Mouse (Mus musculus) frontal cortex, adult (tissue): Measurements from ENCODE around the gene Gbp7.
"Not testable (repeated sequence)": the region's sequence is repeated elsewhere in the genome, so short reads cannot be mapped to it uniquely, and the experiment has no call there.

Experiments
- ATAC-seq: cut with Nextera tagmentation; 2 replicates; pipeline ENCODE4 v1.9.2; 2017; ENCODE audit warnings: mild to moderate bottlenecking, moderate library complexity, mixed read lengths; ENCODE audit not compliant: low TSS enrichment

The Gbp7 gene

DNA sequence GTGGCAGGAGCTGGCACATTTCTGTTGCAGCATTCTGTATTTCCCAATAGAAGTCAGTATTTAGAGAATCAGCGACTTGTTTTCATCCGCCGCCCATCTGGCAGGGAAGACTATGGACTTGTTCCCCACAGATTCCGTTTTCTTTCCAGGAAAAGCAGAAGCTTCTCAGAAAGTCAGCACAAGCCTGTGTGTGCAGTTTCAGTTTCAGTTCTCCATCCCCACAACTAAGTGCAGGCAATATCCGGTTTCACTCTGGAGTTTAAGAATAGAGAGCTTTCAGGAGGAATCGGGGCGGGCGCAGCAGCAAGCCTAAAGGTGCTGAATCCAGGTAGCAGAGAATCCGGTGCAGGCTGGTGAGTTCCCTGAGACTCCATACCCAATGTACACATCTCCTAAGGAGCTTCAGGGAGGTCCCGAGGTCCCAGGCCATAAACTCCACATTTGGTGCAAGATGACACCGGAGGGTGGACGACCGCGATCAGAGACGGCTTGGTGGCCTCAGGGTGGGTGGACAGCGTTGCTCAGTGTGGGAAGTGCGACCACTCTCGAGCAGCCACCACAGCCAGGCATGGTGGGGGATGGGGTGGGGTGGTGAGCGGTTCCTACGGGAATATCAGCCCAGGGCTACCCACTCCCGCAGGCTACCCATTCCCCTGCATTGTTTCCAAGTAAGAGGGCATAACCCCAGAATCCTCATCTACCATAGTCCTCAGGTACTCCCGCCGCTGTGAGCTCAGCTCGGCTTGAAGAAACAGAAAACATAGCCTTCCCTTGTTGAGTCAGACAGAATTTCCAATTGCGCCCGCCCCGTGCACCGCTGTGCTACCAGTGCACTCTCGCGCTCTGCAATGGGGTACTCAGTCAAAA, at the start of gene Gbp7:
Gene Gbp7 (plus strand): TSS at position 256 of the 867 bp plus-strand sequence.
- peak; percentile 92 for ATAC-seq

- peak; percentile 99 for ATAC-seq
These were observed 39.7 kb upstream of the Gbp7 start for GRCm38 (mm10) chr3:142490465-142490864.

DNA sequence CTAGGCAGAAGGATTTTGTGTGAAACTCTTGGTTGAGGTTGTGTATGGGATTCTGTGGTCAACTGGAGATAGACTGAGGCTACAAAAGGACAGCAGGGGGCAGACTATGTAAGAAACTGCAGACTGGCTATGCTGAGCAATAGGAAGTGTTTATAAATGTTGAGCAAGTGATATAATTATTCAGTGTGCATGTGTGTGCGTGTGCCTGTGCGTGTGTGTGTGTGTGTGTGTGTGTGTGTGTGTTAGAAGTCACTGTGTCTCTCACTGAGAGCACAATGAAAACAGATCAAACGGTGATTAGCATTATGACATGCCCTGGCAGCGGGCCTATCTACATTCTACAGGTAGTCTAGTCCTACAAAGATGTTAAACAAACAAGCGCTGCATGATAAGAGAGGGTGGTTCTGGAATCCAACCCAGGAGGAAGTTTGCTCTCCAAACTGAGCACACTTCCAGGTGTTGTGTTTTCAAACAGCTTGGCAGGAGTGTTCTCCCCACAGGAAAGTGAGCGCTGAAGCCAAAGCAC, 36.5 kb upstream of the Gbp7 start, which contains the start of gene Gbp5:
Gene Gbp5 (plus strand): TSS at position 443 of the 526 bp plus-strand sequence.
- no peak for ATAC-seq

DNA sequence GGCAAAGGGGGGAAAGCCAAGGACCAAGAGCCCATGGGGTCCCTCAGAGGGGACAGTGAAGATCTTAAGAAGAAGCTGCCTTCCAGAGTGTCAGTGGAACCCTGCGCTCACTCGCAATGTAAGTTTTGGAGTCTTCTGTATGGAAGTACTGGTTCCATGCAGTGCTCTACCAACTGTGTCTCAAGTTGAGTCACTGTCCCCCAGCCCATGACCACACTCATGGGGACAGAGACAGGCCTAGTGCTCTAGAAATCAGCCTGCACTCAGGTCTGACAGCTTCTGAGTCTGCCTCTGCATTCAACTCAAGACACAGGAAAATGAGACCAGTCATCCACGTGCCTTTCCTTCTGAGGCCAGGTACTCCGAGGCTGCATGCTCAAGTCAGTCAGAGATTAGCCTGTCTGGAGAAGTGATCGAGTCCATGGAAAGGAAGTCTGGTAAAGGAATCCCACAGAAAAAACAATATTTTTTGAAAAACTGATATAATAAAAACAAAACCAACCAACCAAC, 34.9 kb upstream of the Gbp7 start:
- ATAC-seq, result no peak

- ATAC-seq, result peak; percentile 51
These were observed 33.7 kb upstream of the Gbp7 start for GRCm38 (mm10) chr3:142496113-142497101.

- peak; percentile 60 for ATAC-seq
These were observed 32.9 kb upstream of the Gbp7 start for GRCm38 (mm10) chr3:142497123-142497841.

DNA sequence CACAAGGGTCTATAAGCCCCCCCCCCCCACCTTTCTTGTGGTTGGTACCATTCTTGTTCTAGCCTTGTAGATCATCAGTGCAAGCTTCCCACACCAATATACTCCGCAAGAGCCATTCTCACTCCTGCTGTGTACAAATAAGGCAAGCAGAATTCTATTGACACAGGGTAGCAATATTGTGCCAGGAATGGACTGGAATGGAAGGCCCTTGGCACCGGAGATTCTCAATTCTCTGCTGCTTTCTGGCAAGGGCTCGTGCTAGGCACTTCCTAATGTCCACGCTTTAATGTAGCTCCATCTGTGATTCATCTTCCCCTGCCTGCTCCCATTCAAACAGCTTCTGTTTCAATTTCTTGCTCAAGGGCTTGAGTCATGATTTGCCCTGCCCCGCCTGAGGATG, 31.2 kb upstream of the Gbp7 start:
- no peak for ATAC-seq

DNA sequence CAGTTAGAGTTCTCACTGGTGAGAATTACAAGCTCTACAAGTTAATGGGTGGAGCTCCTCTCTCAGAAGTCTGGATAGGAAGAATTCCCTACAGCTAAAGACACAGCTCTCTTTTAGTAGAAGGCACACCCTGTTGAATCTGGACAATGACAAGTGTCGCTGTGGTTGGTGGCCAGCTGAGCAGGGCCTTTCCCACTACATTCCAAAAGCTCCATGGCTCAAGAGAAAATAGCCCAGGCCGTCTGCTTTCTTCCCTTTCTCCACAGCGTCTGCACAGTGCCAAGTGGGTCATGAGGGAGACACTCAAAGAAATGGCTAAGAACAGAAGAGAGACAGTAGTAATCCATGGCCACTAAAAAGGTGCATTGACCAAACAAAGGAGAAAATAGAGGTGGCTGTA, 2.0 kb upstream of the Gbp7 start:
- ATAC-seq, result no peak

DNA sequence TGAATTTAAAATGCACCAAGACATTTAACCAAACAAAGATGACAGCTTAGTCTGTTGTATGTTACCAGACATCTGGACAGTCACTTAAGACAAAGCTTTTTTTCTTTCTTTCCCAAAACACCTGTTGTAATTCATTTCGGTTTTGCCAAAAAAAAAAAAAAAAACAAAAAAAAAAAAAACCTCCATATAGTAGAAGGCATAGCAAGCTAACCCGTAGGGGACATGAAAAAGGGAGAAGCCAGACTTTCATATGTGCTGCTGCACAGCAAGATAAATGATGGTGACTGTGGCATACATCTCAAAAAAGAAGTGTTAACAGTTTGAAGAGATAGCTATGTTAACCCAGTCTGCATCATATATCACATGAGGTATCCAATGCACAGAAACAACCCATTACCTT, 545 bp upstream of the Gbp7 start:
- peak; percentile 49 for ATAC-seq

- ATAC-seq, result no peak
These were observed 1.5 kb downstream of the Gbp7 start for GRCm38 (mm10) chr3:142531595-142531994.

DNA sequence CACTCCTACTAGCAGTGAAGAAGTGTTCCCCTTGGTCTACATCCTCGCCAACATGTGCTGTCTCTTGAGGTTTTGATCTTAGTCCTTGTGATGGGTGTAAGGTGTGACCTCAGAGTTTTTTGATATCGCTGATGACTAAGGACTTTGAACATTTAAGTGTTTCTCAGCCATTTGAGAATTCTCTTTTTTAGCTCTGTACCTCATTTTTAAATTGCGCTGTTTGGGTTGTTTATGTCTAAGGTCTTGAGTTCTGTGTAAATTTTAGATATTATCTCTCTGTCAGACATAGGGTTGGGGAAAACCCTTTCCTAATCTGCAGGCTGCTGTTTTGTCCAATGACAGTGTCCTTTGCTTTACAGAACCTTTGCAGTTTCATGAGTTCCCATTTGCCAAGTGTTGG, 3.0 kb downstream of the Gbp7 start:
- no peak for ATAC-seq

- ATAC-seq, result no peak
These were observed 5.5 kb downstream of the Gbp7 start for GRCm38 (mm10) chr3:142535667-142536066.

DNA sequence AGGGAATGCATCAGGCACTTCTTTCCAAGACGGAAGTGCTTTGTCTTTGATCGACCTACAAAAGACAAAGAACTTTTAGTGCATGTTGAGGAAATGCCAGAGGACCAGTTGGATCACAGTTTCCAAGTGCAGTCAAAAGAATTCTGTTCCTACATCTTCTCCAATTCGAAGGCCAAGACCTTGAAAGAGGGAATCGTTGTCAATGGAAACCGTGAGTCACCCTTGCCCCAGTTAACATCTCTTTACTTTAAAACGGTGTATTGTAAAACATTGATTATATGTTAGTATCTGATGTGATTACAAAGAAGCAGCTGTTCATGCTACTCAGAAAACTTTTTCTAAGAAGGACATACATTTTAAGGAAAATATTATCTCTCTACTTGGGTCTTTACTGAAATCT, 11.2 kb downstream of the Gbp7 start:
- ATAC-seq, result no peak

GRCm38 (mm10) chr3:142542776-142543175, 12.6 kb downstream of the Gbp7 start:
- ATAC-seq, result not testable (repeated sequence)

DNA sequence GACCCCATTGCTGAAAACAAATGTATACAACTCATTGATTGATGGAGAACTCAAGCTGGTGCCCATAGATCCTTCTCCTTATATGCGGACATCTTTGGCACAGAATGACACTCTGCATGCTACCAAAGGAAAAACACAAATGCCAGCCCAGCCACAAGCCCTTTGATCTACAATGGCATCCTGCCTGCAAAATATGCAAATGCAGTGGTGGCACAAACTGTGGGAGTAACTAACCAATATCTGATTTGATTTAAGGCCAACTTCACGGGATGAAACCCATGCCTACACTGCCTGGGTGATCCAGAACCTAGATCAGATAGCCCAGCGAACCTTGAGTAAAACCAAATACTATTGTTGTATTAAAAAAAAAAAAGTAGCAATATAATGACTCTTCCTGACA, 16.5 kb downstream of the Gbp7 start:
- ATAC-seq, result no peak

DNA sequence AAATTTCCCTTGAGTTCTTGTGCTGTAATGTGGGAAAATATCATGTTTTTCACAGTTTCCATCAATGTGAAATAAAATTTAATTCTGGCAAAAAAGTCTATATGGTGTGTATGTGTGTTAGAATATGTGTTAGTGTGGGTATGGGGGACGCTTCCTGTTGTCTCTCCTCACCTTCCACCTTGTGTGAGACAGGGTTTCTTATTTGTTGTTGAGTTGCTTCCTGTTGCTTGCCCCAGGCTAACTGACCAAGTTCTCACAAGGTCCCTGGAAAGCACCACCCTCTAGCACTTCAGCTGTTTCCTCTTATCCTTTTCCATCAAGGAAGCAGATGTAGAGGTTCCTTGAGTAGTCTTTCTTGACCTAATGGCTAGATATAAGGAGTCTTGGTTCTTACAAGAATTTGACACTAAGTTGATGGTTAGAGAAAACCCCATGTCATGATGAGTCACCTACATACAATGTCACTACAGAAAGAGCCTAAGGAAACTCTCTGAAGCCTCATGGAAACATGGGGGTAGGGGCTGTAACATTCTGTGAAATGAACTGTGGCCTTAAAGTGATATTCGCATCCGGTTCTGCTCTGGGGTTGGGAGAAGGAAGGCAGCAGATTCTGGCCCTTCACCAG, 20.0 kb downstream of the Gbp7 start:
- no peak for ATAC-seq

- no peak for ATAC-seq
These were observed 24.5 kb downstream of the Gbp7 start for GRCm38 (mm10) chr3:142554601-142555000.

DNA sequence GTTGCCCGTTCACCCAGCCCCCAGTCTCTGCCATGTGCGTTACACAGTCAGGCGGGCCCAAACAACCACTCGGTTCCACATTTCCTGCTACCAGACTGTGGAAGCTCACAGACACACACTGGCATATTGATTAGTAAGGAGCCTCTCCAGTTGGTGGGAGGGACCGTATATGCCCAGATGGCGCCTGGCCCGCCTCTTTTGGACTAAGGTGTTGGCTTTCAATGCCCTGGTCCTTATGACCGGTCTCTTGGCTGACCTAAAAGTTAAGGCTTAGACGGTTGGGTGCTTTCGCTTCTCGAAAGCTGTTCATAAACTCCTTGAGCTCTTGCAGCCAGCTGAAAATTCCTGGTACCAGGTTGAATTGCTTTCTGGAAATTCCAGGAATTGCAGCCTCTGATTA, 25.5 kb downstream of the Gbp7 start:
- no peak for ATAC-seq

DNA sequence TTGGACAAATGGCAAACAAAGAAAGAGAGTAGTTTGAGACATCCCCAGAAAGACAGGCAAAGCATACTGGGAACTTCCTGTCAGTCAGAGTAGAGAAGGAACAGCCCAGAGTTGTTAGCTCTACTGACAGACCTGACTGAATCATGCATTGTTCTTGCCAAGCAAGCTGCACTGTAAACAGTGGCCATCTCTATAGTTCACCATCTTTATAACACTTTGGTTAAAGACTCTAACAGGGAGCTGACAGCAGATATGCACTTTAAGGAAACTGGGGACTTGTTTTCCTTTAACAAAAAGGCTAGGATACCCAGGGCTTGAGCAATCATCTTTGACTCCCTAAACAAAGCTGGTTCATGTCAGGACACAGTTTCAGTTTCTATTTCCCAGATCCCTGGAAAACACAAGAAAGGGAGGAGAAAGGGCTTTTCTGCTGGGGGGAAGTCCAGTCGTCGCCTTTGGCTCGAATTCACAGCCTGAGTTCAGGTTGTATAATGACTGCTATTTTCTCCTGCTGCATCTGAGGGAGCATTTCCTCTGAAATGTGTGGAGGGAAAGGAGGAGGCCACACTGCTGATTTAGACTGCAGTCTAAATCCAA, 29.6 kb downstream of the Gbp7 start, which contains the start of gene Gbp3:
Gene Gbp3 (plus strand): TSS at position 395 of the 597 bp plus-strand sequence.
- ATAC-seq, result peak; percentile 60

- peak; percentile 85 for ATAC-seq
These were observed 30.3 kb downstream of the Gbp7 start for GRCm38 (mm10) chr3:142560296-142560948.
